Comparison of ENCODE assay signal across 8 mouse cellular contexts in the genomic region with DNA sequence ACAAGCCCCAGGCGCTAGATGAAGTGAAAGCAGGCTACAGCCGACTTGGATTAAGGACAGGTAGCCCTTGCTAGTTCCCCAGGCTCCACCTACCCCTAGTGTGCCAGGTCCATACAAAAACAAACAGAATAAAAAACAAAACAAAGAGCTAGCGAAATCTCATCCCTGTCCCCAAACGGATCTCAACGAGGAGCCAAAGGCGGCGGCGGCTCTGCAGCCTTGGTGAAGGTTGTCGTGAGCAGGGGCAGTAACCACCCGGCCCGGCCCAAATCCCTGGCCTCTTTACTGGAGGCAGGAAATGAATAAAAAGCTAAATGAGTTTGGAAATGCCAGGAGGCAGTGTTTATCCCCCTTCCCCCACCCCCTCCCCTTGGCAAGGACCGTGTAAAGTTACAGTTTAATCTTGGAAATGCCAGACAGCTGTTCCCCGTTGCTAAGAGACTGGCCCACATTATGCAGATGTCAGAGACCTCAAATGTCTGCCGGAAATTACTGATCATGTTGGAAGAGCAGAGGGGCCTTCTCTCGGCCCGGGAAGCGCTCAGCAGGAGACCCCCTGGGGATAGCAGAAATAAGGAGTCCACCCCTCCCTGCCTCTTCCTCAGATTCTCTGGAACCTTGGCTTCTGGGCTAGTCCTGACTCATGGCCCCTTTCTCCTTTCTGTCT.
DNase-seq lines count a peak whose midpoint lies in the region; ATAC-seq and TF ChIP-seq lines count a peak whose summit lies in the region.

No protein-coding gene starts in this region.

- no peaks in the 10 kb centered on the region for H3K36me3 ChIP-seq in forebrain, embryonic 15.5 days
- no peaks in the 10 kb centered on the region for H3K36me3 ChIP-seq in hindbrain, embryonic 11.5 days (ENCODE audit: control insufficient read depth, insufficient read depth, low read length)
- no peaks in the 10 kb centered on the region for H3K36me3 ChIP-seq in midbrain, embryonic 14.5 days (ENCODE audit: control insufficient read depth, insufficient read depth, low read length)

- 7% methylated on average over 17 of the region's 17 CpGs for WGBS in lung, adult 2 months
- 2% methylated on average over 17 of the region's 17 CpGs for WGBS in forebrain, embryonic 15.5 days
- 2% methylated on average over 17 of the region's 17 CpGs for WGBS in hindbrain, embryonic 11.5 days
- under 1% methylated on average over 17 of the region's 17 CpGs for WGBS in midbrain, embryonic 14.5 days

- H3K9me3 ChIP-seq in forebrain, embryonic 15.5 days = no peaks in the 10 kb centered on the region
- no peaks in the 10 kb centered on the region for H3K9me3 ChIP-seq in hindbrain, embryonic 11.5 days (ENCODE audit: control insufficient read depth, low read length)
- no peaks in the 10 kb centered on the region for H3K9me3 ChIP-seq in midbrain, embryonic 14.5 days (ENCODE audit: control insufficient read depth, low read length)

- TF ChIP-seq CTCF in lung, adult 2 months (IDR thresholded peaks at IDR 0.05; ENCODE audit: insufficient read depth, low read length) = no peak

- TF ChIP-seq POLR2A in lung, adult 2 months (IDR thresholded peaks at IDR 0.05; ENCODE audit: borderline replicate concordance, extremely low read depth, low read depth, low read length) = no peak

- intact Hi-C loops in left cerebral cortex, postnatal 4 days (cut with DNase I) = loop anchor here (5.0 kb wide), 1 partner anchor 80 kb away; the partner anchor contains the start of gene Irf2bpl

- H3K27ac ChIP-seq in forebrain, embryonic 15.5 days (replicated peaks) = peak overlapping the region; percentile 98
- H3K27ac ChIP-seq in hindbrain, embryonic 11.5 days (ENCODE audit: low read depth, low read length) = peak overlapping the region; percentile 97
- H3K27ac ChIP-seq in midbrain, embryonic 14.5 days (replicated peaks; ENCODE audit: low read depth, low read length) = peak overlapping the region; percentile 99

- peak overlapping the region; percentile 38 for H3K4me2 ChIP-seq in forebrain, embryonic 15.5 days (replicated peaks)
- peak overlapping the region; percentile 36 for H3K4me2 ChIP-seq in hindbrain, embryonic 11.5 days (replicated peaks; ENCODE audit: low read depth, low read length)
- peak overlapping the region; percentile 47 for H3K4me2 ChIP-seq in midbrain, embryonic 14.5 days (ENCODE audit: low read length)

- H3K4me3 ChIP-seq in lung, adult 2 months (replicated peaks; ENCODE audit: extremely low read depth, low read depth, low read length) = peak overlapping the region; percentile 1
- no peak overlapping the region for H3K4me3 ChIP-seq in forebrain, embryonic 15.5 days
- 0 out of 2 replicates have a peak overlapping the region, but pooled peaks have one; percentile 12 for H3K4me3 ChIP-seq in hindbrain, embryonic 11.5 days (ENCODE audit: low read depth, low read length)
- H3K4me3 ChIP-seq in midbrain, embryonic 14.5 days (replicated peaks; ENCODE audit: low read depth, low read length) = no peak overlapping the region; the same call in 1 of the 2 replicates

- ATAC-seq in forebrain, embryonic 15.5 days (replicated peaks) = peak; percentile 26
- peak; percentile 48 for ATAC-seq in hindbrain, embryonic 11.5 days (ENCODE audit: low FRiP score)
- peak; percentile 59 for ATAC-seq in midbrain, embryonic 14.5 days (ENCODE audit: low FRiP score, low TSS enrichment)

- peaks cover 24% of the 10 kb centered on the region for H3K4me1 ChIP-seq in lung, adult 2 months (ENCODE audit: control insufficient read depth, insufficient read depth, low read length)
- H3K4me1 ChIP-seq in forebrain, embryonic 15.5 days = peaks cover 84% of the 10 kb centered on the region
- peaks cover 34% of the 10 kb centered on the region for H3K4me1 ChIP-seq in hindbrain, embryonic 11.5 days (replicated peaks; ENCODE audit: control insufficient read depth, insufficient read depth, low read length)
- peaks cover 82% of the 10 kb centered on the region for H3K4me1 ChIP-seq in midbrain, embryonic 14.5 days (ENCODE audit: control insufficient read depth, insufficient read depth, low read length)

- peak; percentile 59 for DNase-seq in lung, adult 2 months
- DNase-seq in lung, postnatal 25 days (ENCODE audit: low spot score) = no peak
- DNase-seq in adrenal gland, postnatal 25 days = peak; percentile 50
- DNase-seq in hindbrain, embryonic 11.5 days (ENCODE audit: low spot score) = peak; percentile 81
- DNase-seq in left cerebral cortex, postnatal 4 days = peak; percentile 57
- DNase-seq in midbrain, embryonic 14.5 days = peak; percentile 89
- no peak for DNase-seq in spleen, adult 12 weeks (ENCODE audit: low spot score)

- H3K9ac ChIP-seq in forebrain, embryonic 15.5 days (replicated peaks) = peak overlapping the region; percentile 39
- H3K9ac ChIP-seq in hindbrain, embryonic 11.5 days (ENCODE audit: low read depth, low read length) = peak overlapping the region; percentile 44; the same call in 1 of the 2 replicates
- H3K9ac ChIP-seq in midbrain, embryonic 14.5 days (replicated peaks; ENCODE audit: low read length) = peak overlapping the region; percentile 36; the same call in 1 of the 2 replicates

- no peaks in the 10 kb centered on the region for H3K27me3 ChIP-seq in forebrain, embryonic 15.5 days
- H3K27me3 ChIP-seq in hindbrain, embryonic 11.5 days (ENCODE audit: control insufficient read depth, insufficient read depth, low read length) = peaks cover 2% of the 10 kb centered on the region; the same call in 1 of the 2 replicates
- H3K27me3 ChIP-seq in midbrain, embryonic 14.5 days (ENCODE audit: control insufficient read depth, insufficient read depth, low read length) = no peaks in the 10 kb centered on the region

Comparison
In these comparisons a context has a peak if more than half of its experiments do, and no peak if none do; other contexts are left out.
1. DNase-seq: peak in lung, adult 2 months (single experiment), adrenal gland, postnatal 25 days (single experiment), hindbrain, embryonic 11.5 days (single experiment), left cerebral cortex, postnatal 4 days (single experiment) and midbrain, embryonic 14.5 days (single experiment); none in lung, postnatal 25 days (single experiment) and spleen, adult 12 weeks (single experiment).
2. H3K4me3 ChIP-seq: peak in lung, adult 2 months (single experiment) and hindbrain, embryonic 11.5 days (single experiment); none in forebrain, embryonic 15.5 days (single experiment) and midbrain, embryonic 14.5 days (single experiment).
3. Peak in every context shown above with its lines, with median percentiles within 50 percentile points of each other: ATAC-seq, H3K27ac ChIP-seq, H3K4me2 ChIP-seq and H3K9ac ChIP-seq.